26 mouse cellular contexts compared by ENCODE assay signal in the genomic region with DNA sequence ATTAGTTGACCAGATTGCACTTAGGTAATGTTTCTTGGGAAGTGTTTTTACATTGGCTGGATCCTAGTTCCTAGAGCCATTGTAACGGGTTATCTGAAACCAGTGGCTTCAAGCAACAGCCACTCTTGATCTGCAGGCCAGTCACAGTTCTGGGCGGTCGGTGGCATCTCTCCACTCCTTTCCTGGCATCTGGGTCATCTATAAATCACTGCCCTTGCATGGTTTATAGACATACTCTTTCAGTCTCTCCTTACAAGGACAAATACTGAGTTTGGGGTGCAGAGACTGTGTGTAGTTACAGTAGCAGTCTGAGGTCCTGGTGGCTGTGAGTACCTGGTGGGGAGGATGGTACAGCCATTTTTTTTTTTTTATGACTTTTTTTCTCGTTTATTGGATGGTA. TPM values are rescaled to one million over a fixed set of nuclear protein-coding genes. Genes with fewer than 3 reads are reported as not detected.
DNase-seq lines count a peak whose midpoint lies in the region; ATAC-seq and TF ChIP-seq lines count a peak whose summit lies in the region.
"Had no signal": no experiment of that assay in that cellular context is flagged by ENCODE, and none has a peak within 500 bp of the region (broad histone marks: within the 10 kb centered on the region; RNA-seq: fewer than 3 reads in every experiment).

No protein-coding gene starts in this region.

- H3K4me1 ChIP-seq in kidney, adult 2 months (ENCODE audit: control insufficient read depth, insufficient read depth, low read length), result peaks cover 13% of the 10 kb centered on the region
- peaks cover 5% of the 10 kb centered on the region; the same call in 1 of the 2 replicates for H3K4me1 ChIP-seq in kidney, embryonic 16.5 days (ENCODE audit: insufficient read depth, low read length)
- H3K4me1 ChIP-seq in neural tube, embryonic 14.5 days (ENCODE audit: control insufficient read depth, insufficient read depth, low read length), result no peaks in the 10 kb centered on the region
- no peaks in the 10 kb centered on the region for H3K4me1 ChIP-seq in neural tube, embryonic 15.5 days
- H3K4me1 ChIP-seq: embryonic facial prominence, embryonic 12.5 days; embryonic facial prominence, embryonic 15.5 days; forebrain, embryonic 15.5 days; heart, embryonic 13.5 days had no signal

- H3K27ac ChIP-seq in kidney, adult 2 months (ENCODE audit: insufficient read depth, low read depth, low read length), result peak overlapping the region; percentile 24; the same call in 1 of the 2 replicates
- no peak overlapping the region for H3K27ac ChIP-seq in kidney, embryonic 16.5 days (ENCODE audit: low read length)
- H3K27ac ChIP-seq in neural tube, embryonic 14.5 days (ENCODE audit: low read depth, low read length), result no peak overlapping the region
- H3K27ac ChIP-seq in neural tube, embryonic 15.5 days (replicated peaks), result no peak overlapping the region
- H3K27ac ChIP-seq: embryonic facial prominence, embryonic 12.5 days; embryonic facial prominence, embryonic 15.5 days; forebrain, embryonic 15.5 days; heart, adult 2 months; heart, embryonic 10.5 days; heart, embryonic 13.5 days; hindbrain, embryonic 14.5 days; hindbrain, postnatal 0 days had no signal

- peaks cover 3% of the 10 kb centered on the region for H3K36me3 ChIP-seq in kidney, adult 2 months (ENCODE audit: control insufficient read depth, insufficient read depth, low read length)
- H3K36me3 ChIP-seq in kidney, embryonic 16.5 days (ENCODE audit: insufficient read depth, low read length), result peaks cover 34% of the 10 kb centered on the region
- H3K36me3 ChIP-seq in neural tube, embryonic 14.5 days (ENCODE audit: control insufficient read depth, insufficient read depth, low read length), result peaks cover 32% of the 10 kb centered on the region
- peaks cover 50% of the 10 kb centered on the region for H3K36me3 ChIP-seq in neural tube, embryonic 15.5 days

- no peaks in the 10 kb centered on the region for H3K9me3 ChIP-seq in kidney, embryonic 16.5 days (ENCODE audit: low read length)
- H3K9me3 ChIP-seq in neural tube, embryonic 14.5 days (ENCODE audit: control insufficient read depth, low read length), result no peaks in the 10 kb centered on the region
- no peaks in the 10 kb centered on the region for H3K9me3 ChIP-seq in neural tube, embryonic 15.5 days (replicated peaks)
- H3K9me3 ChIP-seq: embryonic facial prominence, embryonic 12.5 days; embryonic facial prominence, embryonic 15.5 days; forebrain, embryonic 15.5 days; heart, embryonic 10.5 days; heart, embryonic 13.5 days had no signal

- no peak for ATAC-seq in kidney, embryonic 16.5 days (ENCODE audit: low FRiP score, low TSS enrichment)
- ATAC-seq in neural tube, embryonic 14.5 days (ENCODE audit: low read depth), result peak; percentile 62; the same call in 1 of the 2 replicates
- ATAC-seq in neural tube, embryonic 15.5 days (ENCODE audit: low FRiP score), result peak; percentile 76; the same call in 1 of the 2 replicates
- ATAC-seq: CD4-positive, CD25-positive, alpha-beta regulatory T cell, adult 4 months; forebrain, embryonic 15.5 days; hindbrain, postnatal 0 days; inflammation-experienced regulatory T-cells, adult 6 months had no signal

- H3K9ac ChIP-seq in kidney, embryonic 16.5 days (replicated peaks; ENCODE audit: low read length), result no peak overlapping the region
- no peak overlapping the region for H3K9ac ChIP-seq in neural tube, embryonic 14.5 days (replicated peaks; ENCODE audit: low read depth, low read length)
- no peak overlapping the region for H3K9ac ChIP-seq in neural tube, embryonic 15.5 days (replicated peaks)
- H3K9ac ChIP-seq: embryonic facial prominence, embryonic 12.5 days; embryonic facial prominence, embryonic 15.5 days; forebrain, embryonic 15.5 days; heart, embryonic 13.5 days; hindbrain, embryonic 14.5 days had no signal

- TF ChIP-seq POLR2A in kidney, adult 2 months (IDR thresholded peaks at IDR 0.05; ENCODE audit: low read depth, low read length), result no peak

- 72% methylated on average over 4 of the region's 4 CpGs for WGBS in kidney, adult 2 months
- WGBS in kidney, embryonic 16.5 days, result 57% methylated on average over 4 of the region's 4 CpGs
- WGBS in neural tube, embryonic 14.5 days, result 80% methylated on average over 4 of the region's 4 CpGs
- 72% methylated on average over 4 of the region's 4 CpGs for WGBS in neural tube, embryonic 15.5 days

- no peak overlapping the region for H3K4me3 ChIP-seq in kidney, adult 2 months (ENCODE audit: insufficient read depth, low read depth, low read length)
- H3K4me3 ChIP-seq in kidney, embryonic 16.5 days (ENCODE audit: low read length), result no peak overlapping the region
- H3K4me3 ChIP-seq in neural tube, embryonic 14.5 days (ENCODE audit: low read depth, low read length), result no peak overlapping the region
- H3K4me3 ChIP-seq in neural tube, embryonic 15.5 days (replicated peaks), result no peak overlapping the region
- H3K4me3 ChIP-seq: embryonic facial prominence, embryonic 12.5 days; embryonic facial prominence, embryonic 15.5 days; forebrain, embryonic 15.5 days; heart, adult 2 months; heart, embryonic 10.5 days; heart, embryonic 13.5 days had no signal

- no peaks in the 10 kb centered on the region for H3K27me3 ChIP-seq in kidney, adult 2 months (replicated peaks; ENCODE audit: control insufficient read depth, insufficient read depth, low read length)
- no peaks in the 10 kb centered on the region for H3K27me3 ChIP-seq in kidney, embryonic 16.5 days (ENCODE audit: insufficient read depth, low read length)
- no peaks in the 10 kb centered on the region for H3K27me3 ChIP-seq in neural tube, embryonic 14.5 days (ENCODE audit: control insufficient read depth, insufficient read depth, low read length)
- no peaks in the 10 kb centered on the region for H3K27me3 ChIP-seq in neural tube, embryonic 15.5 days (replicated peaks)
- H3K27me3 ChIP-seq: embryonic facial prominence, embryonic 12.5 days; embryonic facial prominence, embryonic 15.5 days; forebrain, embryonic 15.5 days; heart, embryonic 13.5 days had no signal

- no peak overlapping the region for H3K4me2 ChIP-seq in kidney, embryonic 16.5 days (replicated peaks; ENCODE audit: low read depth, low read length)
- no peak overlapping the region for H3K4me2 ChIP-seq in neural tube, embryonic 14.5 days (ENCODE audit: low read depth, low read length)
- no peak overlapping the region for H3K4me2 ChIP-seq in neural tube, embryonic 15.5 days
- H3K4me2 ChIP-seq: embryonic facial prominence, embryonic 12.5 days; embryonic facial prominence, embryonic 15.5 days; forebrain, embryonic 15.5 days; heart, embryonic 13.5 days; hindbrain, embryonic 14.5 days had no signal

- DNase-seq in kidney, adult 2 months, result no peak
- DNase-seq in neural tube, embryonic 10.5 days (ENCODE audit: extremely low spot score, low spot score), result no peak
- peak; percentile 58 for DNase-seq in adrenal gland, postnatal 14 days
- no peak for DNase-seq in ovary, postnatal 36 days (ENCODE audit: low spot score)
- no peak for DNase-seq in urinary bladder, adult 18-20 months (ENCODE audit: low spot score in 2 of 2)
- DNase-seq: cerebellum, adult 11 months; cerebellum, adult 2 months; cerebellum, adult 9-11 months; cerebellum, postnatal 25 days; gastrocnemius, postnatal 10 days; gastrocnemius, postnatal 36 days; heart, adult 2 months; heart, postnatal 14 days; heart, postnatal 4 days had no signal

- no peak for TF ChIP-seq CTCF in kidney, adult 2 months (conservative IDR thresholded peaks at IDR 0.05; ENCODE audit: insufficient read depth, insufficient read length, low read depth, low read length)

RNA-seq across cellular contexts. Expression of a gene that starts 15.5 kb away (rescaled TPM):
- 56.2 and 56.3 TPM in 2 replicates for polyA plus RNA-seq in kidney, adult 2 months (2012; rRNA removed)
- polyA plus RNA-seq in kidney, embryonic 16.5 days (2015; fragmentation: Nextera tagmentation; extraction: Ambion mirVana), result 115 and 124 TPM in 2 replicates
- polyA plus RNA-seq in neural tube, embryonic 14.5 days (2014; fragmentation: Nextera tagmentation; extraction: Ambion mirVana), result 134 TPM in 2 replicates
- 43.6 and 45.1 TPM in 2 replicates for total RNA-seq in adrenal gland, postnatal 14 days (2021)
- 128 and 135 TPM in 2 replicates for polyA plus RNA-seq in neural tube, embryonic 15.5 days (2015; fragmentation: Nextera tagmentation; extraction: Ambion mirVana)
